Mouse (Mus musculus) myocyte (in vitro differentiated cells): Measurements from ENCODE around the gene Acot3. TPM values are rescaled to one million over a fixed set of nuclear protein-coding genes. Genes with fewer than 3 reads are reported as not detected.

ENCODE experiments used
- H3K27me3 ChIP-seq: one replicate; pipeline ENCODE4 v1.6.1; 2011; ENCODE audit not compliant: control insufficient read depth, insufficient read depth, insufficient read length
- H3K36me3 ChIP-seq: one replicate; pipeline ENCODE4 v1.6.1; 2011; ENCODE audit not compliant: control insufficient read depth, insufficient read depth
- H3K4me2 ChIP-seq: one replicate; pipeline ENCODE4 v1.6.1; 2011; ENCODE audit warnings: low read depth, control low read depth
- H3K4me3 ChIP-seq: one replicate; pipeline ENCODE4 v1.5.1; 2011; ENCODE audit warnings: mild to moderate bottlenecking, control low read depth, moderate library complexity
- H3K79me2 ChIP-seq: one replicate; pipeline ENCODE4 v1.6.1; 2011; ENCODE audit not compliant: control insufficient read depth, insufficient read depth
- H3ac ChIP-seq: one replicate; pipeline ENCODE4 v1.6.1; 2011; ENCODE audit not compliant: control insufficient read depth, insufficient read length
- CEBPB ChIP-seq: IDR thresholded peaks from 2 replicates; pipeline ENCODE4 v1.6.1; 2011; ENCODE audit warnings: mild to moderate bottlenecking, moderate library complexity; ENCODE audit not compliant: poor library complexity, insufficient read depth, severe bottlenecking
- E2F4 ChIP-seq: IDR thresholded peaks from one replicate; pipeline ENCODE4 v1.6.1; 2011; ENCODE audit warnings: mild to moderate bottlenecking, control low read depth, moderate library complexity; ENCODE audit not compliant: insufficient read depth
- MAX ChIP-seq: IDR thresholded peaks from one replicate; pipeline ENCODE4 v1.6.1; 2011; ENCODE audit warnings: low read depth, mild to moderate bottlenecking, control low read depth
- MYOD1 ChIP-seq, 3 experiments: IDR thresholded peaks; one replicate each; pipeline ENCODE4 v1.6.1; 2011; ENCODE audit warnings: control low read depth in 2 of 3, low read depth in 2 of 3, mild to moderate bottlenecking in 2 of 3, moderate library complexity in 1 of 3; ENCODE audit not compliant: insufficient read length in 2 of 3, control insufficient read depth in 1 of 3
- MYOG ChIP-seq, 3 experiments: IDR thresholded peaks; one replicate each; pipeline ENCODE4 v1.6.1; 2011; ENCODE audit warnings: control low read depth in 2 of 3, low read depth in 2 of 3, mild to moderate bottlenecking in 2 of 3; ENCODE audit not compliant: insufficient read length in 2 of 3, control insufficient read depth in 1 of 3, insufficient read depth in 1 of 3
- POLR2A ChIP-seq: IDR thresholded peaks from one replicate; pipeline ENCODE4 v1.6.1; 2011; ENCODE audit warnings: low read depth, mild to moderate bottlenecking, control low read depth, moderate library complexity; ENCODE audit not compliant: insufficient read length
- POLR2AphosphoS2 ChIP-seq: IDR thresholded peaks from one replicate; pipeline ENCODE4 v1.6.1; 2011; ENCODE audit warnings: low read depth, control low read depth; ENCODE audit not compliant: insufficient read length
- REST ChIP-seq: IDR thresholded peaks from one replicate; pipeline ENCODE4 v1.6.1; 2011; ENCODE audit warnings: mild to moderate bottlenecking, control low read depth, moderate library complexity; ENCODE audit not compliant: insufficient read depth, insufficient read length
- SRF ChIP-seq: IDR thresholded peaks from one replicate; pipeline ENCODE4 v1.6.1; 2011; ENCODE audit warnings: low read depth; ENCODE audit not compliant: control insufficient read depth, insufficient read length
- TCF12 ChIP-seq: IDR thresholded peaks from one replicate; pipeline ENCODE4 v1.6.1; 2011; ENCODE audit warnings: mild to moderate bottlenecking, control low read depth; ENCODE audit not compliant: poor library complexity, insufficient read depth, severe bottlenecking
- TCF3 ChIP-seq: IDR thresholded peaks from one replicate; pipeline ENCODE4 v1.6.1; 2011; ENCODE audit warnings: low read depth, control low read depth; ENCODE audit not compliant: insufficient read length
- USF1 ChIP-seq: IDR thresholded peaks from one replicate; pipeline ENCODE4 v1.6.1; 2011; ENCODE audit warnings: low read depth, mild to moderate bottlenecking, control low read depth, moderate library complexity
- polyA plus RNA-seq: library from polyadenylated mRNA; unstranded; fragments of >200 nt; fragmentation: generic; extraction: Trizol; gene quantifications from one replicate; pipeline ENCODE4 v1.2.1, GENCODE M21; 2012; ENCODE audit warnings: missing spikeins

Gene Acot3
- polyA plus RNA-seq, 1 experiment, result not detected

DNA sequence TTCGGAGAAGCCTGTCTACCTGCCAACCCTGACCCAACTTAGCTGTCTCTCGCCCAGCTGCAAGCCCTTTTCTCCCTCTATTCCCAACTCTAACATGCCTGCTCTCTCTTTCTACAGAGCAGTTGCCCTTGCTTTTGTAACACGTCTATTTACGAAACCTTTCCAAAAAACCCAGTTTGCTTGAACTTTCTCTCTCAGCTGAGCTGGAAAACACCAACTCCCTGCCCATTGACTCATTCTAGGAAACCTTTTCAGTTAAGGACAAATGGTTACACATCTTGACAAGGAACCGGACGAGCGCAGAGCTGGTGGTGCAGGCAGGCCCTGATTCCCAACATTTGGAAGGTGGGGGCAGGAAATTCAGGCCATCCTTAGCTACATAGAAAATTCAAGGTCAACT is 665 bp downstream of the Acot3 start:
- Histone ChIP-seq H3K36me3 (no peaks in the 10 kb centered on the region), H3K79me2 (no peaks in the 10 kb centered on the region), H3K4me2 (no peak overlapping the region), H3K27me3 (no peaks in the 10 kb centered on the region), H3ac (no peak overlapping the region), H3K4me3 (no peak overlapping the region)
- TF ChIP-seq TCF3, result no peak
- no peak for TF ChIP-seq REST
- no peak for TF ChIP-seq CEBPB
- TF ChIP-seq E2F4, result no peak
- no peak for TF ChIP-seq MYOG (IDR thresholded peaks at IDR 0.05; ENCODE audit: control insufficient read depth in 1 of 3, insufficient read depth in 1 of 3, insufficient read length in 2 of 3, low read depth in 2 of 3)
- TF ChIP-seq MYOD1 (IDR thresholded peaks at IDR 0.05; ENCODE audit: control insufficient read depth in 1 of 3, insufficient read length in 2 of 3, low read depth in 2 of 3), result no peak
- no peak for TF ChIP-seq TCF12
- no peak for TF ChIP-seq MAX
- TF ChIP-seq USF1, result no peak
- no peak for TF ChIP-seq POLR2A
- TF ChIP-seq SRF, result no peak
- TF ChIP-seq POLR2AphosphoS2, result no peak

DNA sequence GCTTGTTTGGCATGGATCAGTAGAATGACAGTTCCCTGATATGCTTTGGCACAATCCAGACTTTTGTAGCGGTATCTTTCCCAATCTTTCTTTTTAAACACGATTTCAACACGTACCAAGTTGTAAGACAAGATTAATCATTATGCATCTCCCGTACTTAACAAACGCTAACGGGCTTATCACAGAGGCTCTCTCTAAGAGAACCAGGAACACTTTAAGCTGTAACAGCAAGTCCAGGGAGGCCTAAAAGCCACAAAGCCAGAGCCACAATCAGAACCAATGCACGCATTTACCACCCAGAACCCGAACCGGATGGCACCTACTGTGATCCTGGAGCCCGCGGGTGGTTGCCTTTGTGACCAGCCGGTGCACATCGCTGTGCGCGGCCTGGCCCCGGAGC is 1.2 kb downstream of the Acot3 start:
- TF ChIP-seq MAX (no peak), MYOD1 (IDR thresholded peaks at IDR 0.05; ENCODE audit: control insufficient read depth in 1 of 3, insufficient read length in 2 of 3, low read depth in 2 of 3) (no peak), MYOG (IDR thresholded peaks at IDR 0.05; ENCODE audit: control insufficient read depth in 1 of 3, insufficient read depth in 1 of 3, insufficient read length in 2 of 3, low read depth in 2 of 3) (no peak), POLR2A (no peak), TCF12 (no peak), SRF (no peak), CEBPB (no peak), REST (no peak), USF1 (no peak), TCF3 (no peak), POLR2AphosphoS2 (no peak), E2F4 (no peak)
- Histone ChIP-seq H3K27me3 (no peaks in the 10 kb centered on the region), H3ac (no peak overlapping the region), H3K4me2 (no peak overlapping the region), H3K79me2 (no peaks in the 10 kb centered on the region), H3K4me3 (no peak overlapping the region), H3K36me3 (no peaks in the 10 kb centered on the region)

DNA sequence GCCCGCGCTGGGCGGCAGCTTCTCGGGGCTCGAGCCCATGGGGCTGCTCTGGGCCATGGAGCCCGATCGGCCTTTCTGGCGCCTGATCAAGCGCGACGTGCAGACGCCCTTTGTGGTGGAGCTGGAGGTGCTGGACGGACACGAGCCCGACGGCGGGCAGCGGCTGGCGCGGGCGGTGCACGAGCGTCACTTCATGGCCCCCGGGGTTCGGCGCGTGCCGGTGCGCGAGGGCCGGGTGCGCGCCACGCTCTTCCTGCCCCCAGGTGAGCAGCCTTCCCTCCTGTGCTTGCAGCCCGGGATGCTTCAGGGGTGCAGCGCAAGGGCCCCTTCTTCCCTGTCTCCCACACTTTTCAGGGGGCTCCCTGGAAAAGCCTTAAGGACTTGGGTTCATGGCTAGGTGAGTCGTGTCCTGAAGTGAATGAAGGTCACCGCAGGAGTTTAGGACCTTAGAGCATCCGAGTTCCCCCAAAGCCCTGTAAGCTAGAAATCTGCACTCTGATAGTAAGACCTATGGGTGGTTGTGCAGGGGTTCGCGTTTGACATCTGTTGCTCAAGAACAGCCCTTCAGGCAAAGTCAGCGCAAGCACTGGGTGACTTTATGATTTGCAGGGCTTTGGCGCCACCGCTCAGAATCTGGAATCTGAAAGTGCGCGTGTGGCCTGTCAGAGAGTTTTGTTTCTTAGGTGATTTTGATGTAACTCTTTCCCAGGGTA is 1.9 kb downstream of the Acot3 start:
- Histone ChIP-seq H3K4me3 (no peak overlapping the region), H3K27me3 (no peaks in the 10 kb centered on the region), H3K36me3 (no peaks in the 10 kb centered on the region), H3K79me2 (no peaks in the 10 kb centered on the region), H3K4me2 (no peak overlapping the region), H3ac (no peak overlapping the region)
- TF ChIP-seq TCF12 (no peak), E2F4 (no peak), TCF3 (no peak), CEBPB (no peak), USF1 (no peak), MYOG (IDR thresholded peaks at IDR 0.05; ENCODE audit: control insufficient read depth in 1 of 3, insufficient read depth in 1 of 3, insufficient read length in 2 of 3, low read depth in 2 of 3) (no peak), MYOD1 (IDR thresholded peaks at IDR 0.05; ENCODE audit: control insufficient read depth in 1 of 3, insufficient read length in 2 of 3, low read depth in 2 of 3) (no peak), POLR2AphosphoS2 (no peak)

DNA sequence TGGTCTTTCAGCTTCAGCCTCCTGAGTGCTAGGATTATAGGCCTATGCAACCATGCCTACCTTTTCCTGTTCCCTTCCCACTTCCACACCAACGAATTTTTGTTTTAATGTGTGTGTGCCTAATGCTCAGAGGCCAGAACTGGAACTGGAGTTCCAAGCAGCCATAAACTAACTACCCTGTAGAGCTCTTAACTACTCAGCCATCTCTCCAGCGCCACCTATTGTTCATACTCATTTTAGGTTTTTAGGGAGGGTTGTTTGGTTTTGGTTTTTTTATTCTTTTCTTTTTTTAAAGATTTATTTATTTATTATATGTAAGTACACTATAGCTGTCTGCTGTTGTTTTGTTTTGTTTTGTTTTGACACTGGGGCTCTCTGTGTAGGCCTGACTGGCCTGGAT is 9.0 kb downstream of the Acot3 start:
- Histone ChIP-seq H3K4me2 (no peak overlapping the region), H3K36me3 (no peaks in the 10 kb centered on the region), H3K79me2 (no peaks in the 10 kb centered on the region), H3K4me3 (no peak overlapping the region), H3ac (no peak overlapping the region), H3K27me3 (peaks cover 6% of the 10 kb centered on the region)
- TF ChIP-seq E2F4 (no peak), REST (no peak), POLR2AphosphoS2 (no peak), TCF12 (no peak), POLR2A (no peak), USF1 (no peak), MYOD1 (IDR thresholded peaks at IDR 0.05; ENCODE audit: control insufficient read depth in 1 of 3, insufficient read length in 2 of 3, low read depth in 2 of 3) (no peak), MYOG (IDR thresholded peaks at IDR 0.05; ENCODE audit: control insufficient read depth in 1 of 3, insufficient read depth in 1 of 3, insufficient read length in 2 of 3, low read depth in 2 of 3) (no peak), MAX (no peak), CEBPB (no peak), SRF (no peak), TCF3 (no peak)

DNA sequence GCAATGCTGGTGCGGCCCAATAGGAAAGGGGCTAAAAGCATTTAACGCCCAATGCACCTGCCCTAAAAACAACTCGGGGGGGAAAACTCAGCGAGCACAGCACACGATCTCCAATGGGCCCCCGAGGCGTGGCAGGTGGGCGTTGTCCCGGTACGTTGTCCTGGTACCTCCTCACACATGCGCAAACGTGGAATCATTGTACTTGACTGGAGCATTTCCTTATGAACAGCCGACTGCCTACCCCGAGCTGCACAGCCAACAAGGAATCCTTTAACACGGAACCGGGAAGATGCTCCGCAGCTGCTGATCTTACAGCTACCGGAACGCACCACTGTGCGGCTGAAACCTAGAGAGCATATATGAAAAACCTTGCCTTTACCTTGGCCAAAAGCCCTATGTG is 10.4 kb downstream of the Acot3 start:
- Histone ChIP-seq H3ac (no peak overlapping the region), H3K4me3 (no peak overlapping the region)

More for the DNA sequence above, 10.4 kb downstream of the Acot3 start:
- TF ChIP-seq TCF12 (no peak), MAX (no peak), REST (no peak), CEBPB (no peak), SRF (no peak), E2F4 (no peak), POLR2AphosphoS2 (no peak), USF1 (no peak), MYOG (IDR thresholded peaks at IDR 0.05; ENCODE audit: control insufficient read depth in 1 of 3, insufficient read depth in 1 of 3, insufficient read length in 2 of 3, low read depth in 2 of 3) (no peak), MYOD1 (IDR thresholded peaks at IDR 0.05; ENCODE audit: control insufficient read depth in 1 of 3, insufficient read length in 2 of 3, low read depth in 2 of 3) (no peak)
- peaks cover 11% of the 10 kb centered on the region for H3K27me3 ChIP-seq
- no peak overlapping the region for H3K4me2 ChIP-seq
- no peaks in the 10 kb centered on the region for H3K36me3 ChIP-seq
- H3K79me2 ChIP-seq, result no peaks in the 10 kb centered on the region
